Mouse (Mus musculus): ENCODE data around the gene Tmprss2.
"Not testable (repeated sequence)": the region's sequence is repeated elsewhere in the genome, so short reads cannot be mapped to it uniquely, and the experiment has no call there.

The Tmprss2 gene

DNA sequence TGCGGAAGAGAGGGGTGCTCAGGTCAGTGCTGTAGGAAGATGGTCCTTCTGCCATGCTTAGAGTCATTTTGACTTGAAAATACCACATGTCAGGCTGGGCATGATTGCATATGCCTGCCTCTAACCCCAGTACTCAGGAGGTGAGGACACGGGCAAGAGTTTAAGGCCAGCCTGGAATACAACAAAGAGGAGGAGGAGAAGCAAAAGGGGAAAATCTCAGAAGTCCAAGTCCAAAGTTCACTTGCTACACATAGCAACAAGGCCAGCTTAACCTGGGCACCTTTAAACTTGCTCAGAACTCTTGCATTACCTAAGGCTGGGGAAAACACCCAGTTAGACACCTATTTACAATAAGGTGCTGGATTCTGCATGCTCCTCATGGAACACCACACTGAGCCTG lies 19.5 kb downstream of the Tmprss2 start:
- DNase-seq (ENCODE audit: low spot score): no peak

DNA sequence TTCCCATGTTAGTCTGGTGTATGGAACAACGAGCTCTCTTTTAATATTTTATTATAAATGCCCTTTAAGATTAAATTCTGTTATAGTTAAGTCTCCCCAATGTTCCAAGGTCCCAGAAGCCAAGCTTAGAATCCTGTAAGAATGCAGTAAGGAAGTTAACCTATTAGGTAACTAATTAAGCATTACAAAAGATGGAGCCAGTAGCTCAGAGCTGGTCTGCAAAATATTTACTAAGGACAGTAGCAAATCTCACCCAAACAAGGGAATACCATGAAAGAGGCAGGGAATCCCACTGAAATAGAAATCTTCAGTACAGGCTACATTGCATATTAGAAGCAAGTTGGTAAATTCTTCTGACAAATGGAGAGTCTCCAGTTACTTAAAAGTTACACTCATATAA lies 28.1 kb downstream of the Tmprss2 start:
- DNase-seq (ENCODE audit: low spot score): not testable (repeated sequence)

DNA sequence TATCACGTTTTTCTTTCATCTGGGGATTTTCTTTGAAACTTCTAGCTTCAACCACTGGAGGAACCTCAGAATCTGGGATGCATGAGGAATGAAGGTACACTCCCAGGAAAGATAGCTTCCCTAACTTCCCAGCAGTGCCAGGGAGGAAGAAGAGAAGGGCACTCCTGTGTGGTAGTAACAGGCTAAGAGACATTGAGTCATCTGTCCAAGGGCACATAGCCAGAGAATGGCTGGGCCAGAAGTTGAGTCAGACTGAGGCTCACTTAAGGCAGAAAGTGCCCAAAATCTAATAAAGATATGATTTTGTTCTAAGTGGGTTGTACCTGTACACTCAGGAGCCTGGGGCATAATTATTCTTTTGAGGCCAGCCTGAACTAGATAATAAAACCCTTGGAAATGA lies 41.6 kb downstream of the Tmprss2 start:
- no peak for DNase-seq (ENCODE audit: low spot score)

DNA sequence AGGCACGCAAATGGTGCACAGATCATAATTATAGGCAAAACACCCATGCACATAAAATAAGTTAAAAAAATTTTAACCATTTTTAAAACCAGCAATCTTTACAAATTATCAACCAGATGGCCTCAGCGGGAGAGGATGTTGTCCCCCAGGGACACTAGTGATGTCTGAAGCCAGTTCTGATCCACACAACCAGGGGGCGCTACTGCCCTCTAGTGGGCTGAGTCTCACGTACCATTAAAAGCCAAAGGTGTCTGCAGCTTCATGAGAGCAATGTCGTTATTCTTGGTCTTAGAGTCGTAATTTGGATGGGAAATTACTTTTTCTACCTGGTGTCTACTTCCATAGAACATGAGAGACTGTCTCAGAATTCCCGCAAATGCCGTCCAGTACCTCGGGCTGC lies 42.3 kb downstream of the Tmprss2 start:
- DNase-seq (ENCODE audit: low spot score): peak; percentile 78

DNA sequence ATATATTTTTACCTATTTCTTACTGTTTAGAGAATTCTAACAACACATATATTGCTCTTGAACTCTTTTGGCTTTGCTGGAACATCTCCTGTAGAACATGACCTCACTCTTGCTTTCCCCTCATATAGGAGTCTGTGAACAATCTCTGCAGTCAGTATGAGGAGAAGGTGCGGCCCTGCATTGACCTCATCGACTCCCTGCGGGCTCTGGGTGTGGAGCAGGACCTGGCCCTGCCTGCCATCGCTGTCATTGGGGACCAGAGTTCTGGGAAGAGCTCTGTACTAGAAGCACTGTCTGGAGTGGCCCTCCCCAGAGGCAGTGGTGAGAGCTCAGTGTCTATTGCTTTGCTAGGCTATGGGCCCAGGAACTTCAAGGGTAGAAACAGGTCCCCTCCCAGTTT lies 66.7 kb downstream of the Tmprss2 start:
- no peak for DNase-seq (ENCODE audit: low spot score)

DNA sequence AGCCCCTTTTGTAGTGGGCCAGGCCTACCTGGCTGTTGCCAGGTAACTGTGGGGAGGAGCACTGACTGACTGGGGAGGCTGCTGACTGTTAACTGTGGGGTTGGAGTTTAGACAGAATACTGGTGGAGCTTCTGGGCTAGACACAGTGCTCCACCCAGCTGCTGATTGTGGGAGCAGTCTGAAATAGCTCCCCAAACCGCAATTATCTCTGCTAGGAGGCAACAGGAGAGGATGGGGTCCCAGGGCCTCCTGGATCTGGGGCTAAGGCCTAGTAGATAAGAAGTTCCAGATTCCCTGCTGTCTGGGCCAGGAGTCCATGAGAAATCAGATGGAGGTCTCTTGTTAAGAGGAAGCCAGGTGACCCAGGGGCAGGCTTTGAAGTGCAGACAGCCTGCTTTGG lies 74.1 kb downstream of the Tmprss2 start:
- DNase-seq (ENCODE audit: low spot score): no peak

DNA sequence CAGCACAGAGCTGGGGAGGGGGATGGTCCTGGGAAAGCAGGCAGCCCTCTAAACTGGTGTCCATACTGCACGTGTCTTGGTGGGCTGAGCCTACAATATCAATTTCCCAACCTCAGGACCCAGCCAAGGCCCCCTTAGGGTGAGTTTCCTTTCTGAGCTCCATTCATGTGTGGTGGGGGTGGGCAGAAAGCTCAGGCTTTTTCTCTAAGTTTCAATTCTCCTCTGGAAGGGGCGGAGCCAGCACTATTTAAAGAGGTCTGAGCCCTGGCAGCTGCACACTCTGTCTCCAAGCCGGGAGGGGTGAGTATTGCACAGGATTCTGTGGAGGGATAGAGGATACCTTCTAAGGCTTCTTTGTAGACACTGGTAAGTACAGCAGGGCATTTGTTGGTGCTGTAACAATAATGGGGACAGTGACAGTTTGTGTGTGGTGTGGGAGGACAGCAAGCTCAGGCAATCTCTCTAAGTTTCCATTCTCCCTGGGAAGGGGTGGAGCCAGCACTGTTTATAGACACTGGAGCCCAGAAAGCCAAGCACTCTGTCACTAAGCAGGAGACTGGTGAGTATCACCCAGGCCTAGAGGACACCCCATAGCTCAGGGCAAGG lies 75.1 kb downstream of the Tmprss2 start:
- peak; percentile 77 for DNase-seq (ENCODE audit: low spot score)

DNA sequence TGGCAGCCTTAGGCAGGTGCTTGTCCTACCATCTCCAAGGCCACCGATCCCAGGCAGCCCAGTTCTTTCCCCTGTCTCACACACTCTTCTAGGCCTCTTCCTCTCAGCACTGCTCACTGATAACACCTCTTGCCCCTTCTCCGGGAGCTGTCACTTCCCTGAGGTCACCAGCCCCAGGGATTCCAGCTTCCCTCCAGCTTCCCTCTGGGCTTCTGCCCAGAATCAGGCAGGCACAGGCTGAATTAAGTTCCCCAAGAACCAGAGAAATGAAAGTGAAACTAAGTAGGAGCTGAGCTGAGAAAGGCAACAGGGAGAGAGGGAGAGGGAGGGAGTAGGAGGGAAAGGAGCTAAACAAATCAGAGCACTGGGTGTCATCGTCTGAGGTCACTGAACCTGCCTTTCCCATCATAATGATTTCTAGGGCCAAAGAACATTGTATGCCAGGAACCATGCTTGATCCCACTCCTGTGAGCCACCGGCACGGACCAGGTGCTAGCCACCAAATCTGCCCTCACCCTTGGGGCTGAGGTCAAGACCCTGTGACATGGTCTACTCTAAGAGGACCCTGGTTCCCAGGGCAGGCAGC lies 76.0 kb downstream of the Tmprss2 start:
- peak; percentile 53 for DNase-seq (ENCODE audit: low spot score)

DNA sequence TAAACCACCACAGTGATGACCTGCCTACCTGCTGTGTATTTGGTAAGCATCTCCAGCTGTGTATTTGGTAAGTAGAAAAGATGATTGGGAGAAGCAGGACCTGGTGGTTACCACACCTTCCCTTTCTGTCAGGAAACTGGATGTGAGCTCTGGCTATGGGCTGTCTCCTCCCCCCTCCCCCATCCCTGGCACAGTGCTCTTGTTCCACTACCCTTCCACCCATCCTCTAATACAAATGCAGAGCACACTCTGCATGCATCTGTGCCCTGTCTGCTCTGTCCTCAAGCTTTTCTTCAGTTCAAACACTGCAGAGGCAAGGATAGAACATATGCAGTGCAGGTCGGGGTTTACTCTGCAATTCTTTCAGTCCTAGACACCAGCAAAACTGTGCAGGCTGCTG lies 76.5 kb downstream of the Tmprss2 start:
- peak; percentile 49 for DNase-seq (ENCODE audit: low spot score)

DNA sequence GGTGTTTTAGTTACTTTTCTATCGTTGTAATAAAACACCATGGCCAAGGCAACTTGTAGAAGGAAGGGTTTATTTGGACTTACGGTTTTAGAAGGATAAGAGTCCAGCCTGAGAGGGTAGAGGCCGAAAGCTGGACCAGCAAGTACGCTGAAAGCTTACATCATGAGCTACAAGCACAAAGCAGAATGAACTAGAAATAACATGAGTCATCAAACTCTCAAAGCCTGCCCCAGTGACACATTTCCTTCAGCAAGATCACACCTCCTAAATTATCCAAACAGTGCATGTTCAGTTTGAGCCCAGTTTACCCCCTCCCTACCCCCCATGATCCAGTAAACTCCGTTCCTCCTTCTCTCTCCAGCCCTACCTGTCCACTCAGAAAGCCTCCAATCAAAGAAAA lies 77.2 kb downstream of the Tmprss2 start:
- no peak for DNase-seq (ENCODE audit: low spot score)

DNA sequence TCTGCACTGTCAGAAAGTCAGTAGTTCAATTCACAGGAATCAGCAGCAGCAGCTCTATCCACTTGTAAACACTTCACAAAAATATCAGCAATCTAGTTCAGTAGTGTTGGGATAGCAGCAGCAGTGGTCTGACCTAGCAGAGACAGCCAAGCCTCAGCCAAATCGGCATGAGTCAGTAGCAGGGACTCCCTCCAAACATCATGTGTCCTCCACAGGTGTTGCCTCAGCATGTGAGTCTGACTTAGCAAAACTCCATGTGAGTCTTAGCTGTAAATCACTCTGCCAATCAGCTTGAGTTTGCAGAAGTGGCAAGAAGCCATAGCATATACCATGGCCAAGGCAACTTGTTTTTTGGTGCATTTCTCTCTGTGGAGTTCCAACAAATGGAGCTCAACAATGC lies 77.9 kb downstream of the Tmprss2 start:
- DNase-seq (ENCODE audit: low spot score): no peak

DNA sequence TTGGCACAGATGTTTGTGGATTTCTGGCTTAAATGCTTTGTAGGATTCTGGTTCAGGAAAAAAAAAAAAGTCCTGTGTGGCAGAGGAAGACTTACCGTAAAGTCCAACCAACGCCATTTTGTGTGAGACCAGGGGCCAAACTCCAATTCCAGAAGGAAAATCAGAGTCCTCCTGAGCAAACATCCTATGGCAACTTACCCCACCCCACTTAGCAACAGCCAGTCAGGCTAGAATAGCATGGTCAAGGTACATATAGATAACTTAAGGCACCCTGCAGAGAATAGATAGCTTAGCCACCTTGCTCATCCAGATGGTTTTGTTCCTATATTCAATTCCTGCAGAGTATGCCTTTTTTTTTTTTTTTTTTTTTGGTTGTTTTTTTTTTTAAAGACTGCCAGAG lies 81.8 kb downstream of the Tmprss2 start:
- DNase-seq (ENCODE audit: low spot score): no peak

DNA sequence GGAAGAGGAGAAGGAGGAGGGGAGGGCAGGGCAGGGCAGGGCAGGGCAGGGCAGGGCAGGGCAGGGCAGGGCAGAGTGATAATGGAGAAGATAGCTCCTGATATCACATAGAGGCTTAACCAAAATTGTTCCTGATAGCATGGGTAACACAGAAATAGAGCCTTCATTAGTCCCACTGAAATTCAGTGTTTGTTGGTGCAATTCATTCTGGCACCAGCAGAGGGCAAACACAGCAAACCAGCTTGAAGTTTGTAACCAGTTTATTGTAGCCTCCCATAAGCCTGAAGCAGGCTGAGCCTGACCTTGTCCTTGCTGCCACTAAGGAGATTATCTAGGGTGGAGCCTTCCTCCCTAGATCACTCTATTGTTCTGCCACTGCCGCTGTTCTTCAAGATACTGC lies 88.0 kb downstream of the Tmprss2 start:
- peak; percentile 68 for DNase-seq (ENCODE audit: low spot score)

DNA sequence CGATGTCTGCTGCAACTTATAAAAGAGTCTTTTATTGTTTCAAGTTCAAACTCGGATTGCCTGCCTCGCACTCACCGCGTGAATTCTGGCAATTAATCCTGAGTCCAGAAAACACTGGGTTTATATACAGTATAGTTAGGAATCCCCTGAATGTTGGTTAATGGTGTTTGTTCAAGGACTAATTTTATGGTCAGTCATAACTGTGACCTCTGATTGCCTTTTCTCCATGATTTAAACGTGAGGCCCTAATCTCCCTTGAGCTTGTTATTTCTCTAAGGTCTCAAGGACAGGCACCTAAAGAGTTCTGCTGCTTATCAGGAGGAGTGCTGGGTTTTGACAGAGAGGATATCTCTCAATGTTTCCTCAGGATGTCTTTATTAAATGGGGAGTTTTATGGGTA lies 89.0 kb downstream of the Tmprss2 start:
- no peak for DNase-seq (ENCODE audit: low spot score)

DNA sequence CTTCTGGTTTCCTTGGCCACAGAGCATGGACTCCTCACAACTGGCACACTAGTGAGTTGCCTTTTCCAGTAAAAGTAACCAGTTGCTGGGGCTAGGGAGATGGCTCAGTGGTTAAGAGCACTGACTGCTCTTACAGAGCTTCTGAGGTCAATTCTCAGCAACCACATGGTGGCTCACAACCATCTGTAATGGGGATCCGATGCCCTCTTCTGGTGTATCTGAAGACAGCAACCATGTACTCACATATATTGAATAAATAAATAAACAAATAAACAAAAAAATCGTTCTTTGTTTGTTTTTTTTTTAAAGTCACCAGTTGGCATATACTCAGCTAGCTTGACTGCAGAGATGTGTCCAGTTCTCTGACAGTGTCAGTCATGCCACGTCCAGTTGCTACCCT lies 94.7 kb downstream of the Tmprss2 start:
- DNase-seq (ENCODE audit: low spot score): no peak
